In genomic region chr13:49021693-49022092, GRCm38 (mm10) we compare ENCODE assay signal across 9 mouse cellular contexts. TPM values are rescaled to one million over a fixed set of nuclear protein-coding genes. Genes with fewer than 3 reads are reported as not detected.
DNase-seq lines count a peak whose midpoint lies in the region; ATAC-seq and TF ChIP-seq lines count a peak whose summit lies in the region.
"Had no signal": no experiment of that assay in that cellular context is flagged by ENCODE, and none has a peak within 500 bp of the region (broad histone marks: within the 10 kb centered on the region; RNA-seq: fewer than 3 reads in every experiment).

No protein-coding gene starts in this region.

- no peak overlapping the region for H3K4me2 ChIP-seq in kidney, embryonic 16.5 days (replicated peaks; ENCODE audit: low read depth, low read length)
- H3K4me2 ChIP-seq in liver, embryonic 12.5 days: no peak overlapping the region

- no peaks in the 10 kb centered on the region for H3K27me3 ChIP-seq in kidney, embryonic 16.5 days (ENCODE audit: insufficient read depth, low read length)
- no peaks in the 10 kb centered on the region; the same call in 1 of the 2 replicates for H3K27me3 ChIP-seq in liver, embryonic 12.5 days (replicated peaks)

- in situ Hi-C loops in ES-E14 (cut with MboI; ENCODE audit: low sequenced_read_pairs in 2 of 2, unreplicated experiment in 2 of 2): loop anchor here in 1 of 2 experiments (25.0 kb wide), 1 partner anchor 359 kb away; the partner anchor contains the start of gene Barx1

- ATAC-seq in kidney, embryonic 16.5 days (ENCODE audit: low FRiP score, low TSS enrichment): no peak
- 0 out of 2 replicates have a peak, but pooled peaks have one; percentile 38 for ATAC-seq in liver, embryonic 12.5 days

- H3K4me1 ChIP-seq in kidney, embryonic 16.5 days (ENCODE audit: insufficient read depth, low read length): peaks cover 6% of the 10 kb centered on the region; the same call in 1 of the 2 replicates
- H3K4me1 ChIP-seq in ES-E14 (ENCODE audit: control insufficient read depth in 2 of 2, insufficient read depth in 2 of 2, low read length in 2 of 2, poor library complexity in 1 of 2): peaks cover 5 to 16% of the 10 kb centered on the region in 2 experiments; a peak in 3 of 4 replicates
- peaks cover 20% of the 10 kb centered on the region for H3K4me1 ChIP-seq in liver, embryonic 12.5 days

- H3K27ac ChIP-seq in kidney, embryonic 16.5 days (ENCODE audit: low read length): no peak overlapping the region
- no peak overlapping the region for H3K27ac ChIP-seq in ES-E14 (ENCODE audit: insufficient read depth, low read depth, low read length, poor library complexity, severe bottlenecking)
- H3K27ac ChIP-seq in liver, embryonic 12.5 days: no peak overlapping the region

- 70% methylated on average over 3 of the region's 3 CpGs for WGBS in kidney, embryonic 16.5 days
- 37% methylated on average over 3 of the region's 3 CpGs for WGBS in liver, embryonic 12.5 days (ENCODE audit: insufficient replicate concordance)

- peaks cover 7% of the 10 kb centered on the region for H3K9me3 ChIP-seq in kidney, embryonic 16.5 days (ENCODE audit: low read length)
- H3K9me3 ChIP-seq in ES-E14 (ENCODE audit: control insufficient read depth, insufficient read depth, low read depth, low read length): no peaks in the 10 kb centered on the region
- peaks cover 6% of the 10 kb centered on the region for H3K9me3 ChIP-seq in liver, embryonic 12.5 days (replicated peaks)

- no peaks in the 10 kb centered on the region for H3K36me3 ChIP-seq in kidney, embryonic 16.5 days (ENCODE audit: insufficient read depth, low read length)
- H3K36me3 ChIP-seq in ES-E14 (ENCODE audit: control insufficient read depth, insufficient read depth, low read length, poor library complexity, severe bottlenecking): no peaks in the 10 kb centered on the region
- H3K36me3 ChIP-seq in liver, embryonic 12.5 days: no peaks in the 10 kb centered on the region

- no peak overlapping the region for H3K4me3 ChIP-seq in kidney, embryonic 16.5 days (ENCODE audit: low read length)
- H3K4me3 ChIP-seq in ES-E14 (ENCODE audit: insufficient read depth in 1 of 2, low read depth in 1 of 2, low read length in 2 of 2, poor library complexity in 1 of 2, severe bottlenecking in 1 of 2): no peak overlapping the region
- no peak overlapping the region for H3K4me3 ChIP-seq in liver, embryonic 12.5 days
- H3K4me3 ChIP-seq: megakaryocyte, embryonic 14.5 days had no signal

- H3K9ac ChIP-seq in kidney, embryonic 16.5 days (replicated peaks; ENCODE audit: low read length): no peak overlapping the region
- H3K9ac ChIP-seq in ES-E14 (ENCODE audit: insufficient read depth, low read depth, low read length, poor library complexity, severe bottlenecking): no peak overlapping the region
- H3K9ac ChIP-seq in liver, embryonic 12.5 days: no peak overlapping the region

- peak; percentile 42 for DNase-seq in kidney, adult 18-20 months
- peak; percentile 72 for DNase-seq in ES-E14 (ENCODE audit: low read depth, low spot score)
- DNase-seq in adrenal gland, postnatal 25 days: peak; percentile 55
- DNase-seq in spleen, postnatal 4 days (ENCODE audit: low spot score in 2 of 2): peak; percentile 69 to 88
- no peak for DNase-seq in Muller cell, postnatal 12 days (ENCODE audit: inconsistent ontology term)
- DNase-seq in layer of hippocampus, adult 9-11 months: no peak

TF ChIP-seq in ES-E14, 5 proteins besides CTCF, POLR2A, EP300 and RAD21:
- TF ChIP-seq ZC3H11A (IDR thresholded peaks at IDR 0.05; ENCODE audit: borderline replicate concordance, low read depth, low read length) (peak; percentile 66; the same call in 1 of the 2 replicates), CHD2 (IDR thresholded peaks at IDR 0.05; ENCODE audit: low read depth, low read length) (no peak)

RNA-seq across cellular contexts. Expression of gene Fam120a, which starts 53.9 kb away (rescaled TPM):
- polyA plus RNA-seq in kidney, embryonic 16.5 days (2015; fragmentation: Nextera tagmentation; extraction: Ambion mirVana): 23.2 and 24.8 TPM in 2 replicates
- 111 and 135 TPM in 2 replicates for total RNA-seq in ES-E14 (2012; rRNA removed)
- total RNA-seq in adrenal gland, postnatal 25 days (2021): 189 TPM in 2 replicates
- polyA plus RNA-seq in liver, embryonic 12.5 days (2016; fragmentation: Nextera tagmentation; extraction: Ambion mirVana): 19.5 and 20.1 TPM in 2 replicates

Comparison
In these comparisons a context has a peak if more than half of its experiments do, and no peak if none do; other contexts are left out.
1. DNase-seq: peak in kidney, adult 18-20 months (single experiment), ES-E14 (single experiment), adrenal gland, postnatal 25 days (single experiment) and spleen, postnatal 4 days (2 of 2); none in Muller cell, postnatal 12 days (single experiment) and layer of hippocampus, adult 9-11 months (single experiment).